Mouse (Mus musculus) embryo, embryonic 11.5 days (tissue): ENCODE results near the gene Rel.

ENCODE experiments used
- DNase-seq: peaks from one replicate; pipeline ENCODE4 v3.0.0-alpha.2; 2012; ENCODE audit warnings: low read depth, low spot score

Rel gene

GRCm38 (mm10) chr11:23746102-23746501 lies 24.7 kb downstream of the Rel start:
- DNase-seq = no peak

DNA sequence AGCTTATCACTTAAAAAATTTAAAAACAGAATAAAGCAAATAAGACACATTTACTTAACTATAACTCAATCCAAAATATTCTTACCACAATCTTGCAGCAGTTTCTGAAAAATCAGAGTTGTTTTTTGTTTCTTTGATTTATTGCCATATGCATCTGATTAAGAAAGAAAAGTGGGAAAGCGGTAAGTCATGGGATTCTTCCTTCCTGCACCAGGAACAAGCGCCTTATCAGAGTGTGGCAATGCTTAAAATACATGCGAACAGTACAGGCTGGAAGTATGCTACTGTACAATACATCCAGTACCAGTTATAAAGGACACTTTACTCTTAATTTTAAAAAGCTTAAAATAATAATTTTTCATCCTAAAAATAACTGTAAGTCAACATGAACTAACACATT lies 26.4 kb downstream of the Rel start:
- no peak for DNase-seq

- no peak for DNase-seq
Measured at GRCm38 (mm10) chr11:23741386-23741785, 29.4 kb downstream of the Rel start.

GRCm38 (mm10) chr11:23740895-23741294 lies 29.9 kb downstream of the Rel start:
- no peak for DNase-seq

DNA sequence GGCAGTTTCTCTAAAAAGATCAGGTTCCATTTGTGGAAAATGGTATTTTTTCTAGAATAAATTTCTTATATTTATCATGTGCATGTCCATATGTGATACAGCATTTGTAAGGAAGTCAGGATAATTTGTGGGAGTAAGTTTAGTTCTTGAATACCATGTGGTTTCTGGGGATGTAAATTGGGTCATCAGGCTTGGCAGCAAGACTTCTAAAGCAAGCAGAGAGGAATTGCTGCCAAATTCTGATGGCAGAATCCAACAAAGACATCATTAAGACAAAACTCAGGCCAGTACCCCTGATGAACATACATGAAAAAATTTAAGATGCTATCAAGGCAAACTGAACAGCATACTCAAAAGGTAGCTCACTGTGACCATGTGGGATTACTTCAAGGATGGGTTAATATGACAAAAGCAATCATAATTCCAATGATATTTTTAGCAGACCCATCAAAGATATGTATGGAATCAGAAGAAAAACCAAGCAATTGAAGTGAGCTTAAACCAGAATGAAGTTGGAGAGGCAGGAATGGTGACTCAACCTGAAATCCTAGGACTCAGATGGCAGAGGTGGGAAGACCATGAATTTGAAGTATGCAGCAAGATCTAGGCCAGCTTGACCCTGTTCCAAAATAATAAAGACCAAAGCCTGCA lies 34.8 kb downstream of the Rel start:
- DNase-seq = no peak

GRCm38 (mm10) chr11:23734749-23735286 lies 36.0 kb downstream of the Rel start:
- DNase-seq = no peak

GRCm38 (mm10) chr11:23732840-23733239 lies 37.9 kb downstream of the Rel start:
- DNase-seq = no peak

- no peak for DNase-seq
Measured at GRCm38 (mm10) chr11:23730120-23730519, 40.6 kb downstream of the Rel start.

- DNase-seq = no peak
Measured at GRCm38 (mm10) chr11:23728186-23728585, 42.6 kb downstream of the Rel start.

DNA sequence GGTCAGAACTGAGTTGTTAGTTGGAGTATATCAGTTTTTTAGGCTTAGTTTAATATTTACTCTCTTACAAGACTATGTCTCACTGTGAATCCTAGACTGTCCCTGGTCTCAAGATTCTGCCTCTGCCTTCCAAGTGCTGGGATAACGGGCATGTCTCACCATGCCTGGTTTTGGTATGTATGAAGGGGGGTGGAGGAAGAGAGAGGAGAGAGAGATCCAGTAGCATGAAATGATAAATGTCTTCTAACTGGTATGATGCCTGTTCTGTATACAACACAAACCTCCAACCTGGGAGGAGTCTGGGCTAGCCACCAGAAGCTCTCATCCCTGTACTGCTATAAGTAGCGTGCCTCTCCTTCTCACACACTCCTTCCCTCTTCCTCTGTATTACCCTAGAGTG lies 44.3 kb downstream of the Rel start:
- no peak for DNase-seq

GRCm38 (mm10) chr11:23725850-23726249 lies 44.9 kb downstream of the Rel start:
- no peak for DNase-seq

DNA sequence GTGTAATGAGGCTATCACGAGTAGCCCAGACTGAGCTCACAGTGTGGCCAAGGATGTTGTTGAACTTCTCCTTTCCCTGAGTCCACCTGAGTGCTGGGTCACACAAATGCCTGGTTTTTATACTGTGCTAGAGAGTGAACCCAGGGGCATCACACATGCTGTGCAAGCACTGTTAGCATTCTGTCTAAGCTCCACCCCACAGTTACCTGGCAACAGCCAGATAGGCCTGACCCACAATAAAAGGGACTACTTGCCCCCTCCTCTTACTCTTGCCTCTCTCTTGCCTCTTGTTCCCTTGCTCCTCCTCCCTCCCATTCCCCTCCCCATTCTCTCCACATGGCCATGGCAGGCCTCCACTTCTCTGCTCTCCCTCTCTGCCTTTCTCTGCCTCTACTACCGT lies 48.4 kb downstream of the Rel start:
- DNase-seq = no peak

DNA sequence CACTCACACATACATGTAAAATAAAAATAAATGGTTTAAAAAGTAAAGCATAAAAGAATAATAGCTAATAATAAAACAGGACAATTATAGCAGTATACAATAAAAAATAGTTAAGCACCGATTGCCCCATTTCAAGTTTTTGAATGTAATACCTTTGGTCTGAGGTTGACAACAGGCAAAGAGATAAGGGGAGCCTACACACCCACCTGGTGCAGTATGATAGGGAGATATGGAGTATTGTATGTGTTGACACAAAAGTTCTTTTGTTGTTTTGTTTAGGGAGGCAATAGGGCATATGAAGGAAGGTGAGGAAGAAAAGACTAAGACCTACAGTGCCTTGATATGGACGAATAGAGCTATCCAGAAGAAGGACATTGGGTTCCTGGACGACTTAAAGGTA lies 50.9 kb downstream of the Rel start:
- no peak for DNase-seq

DNA sequence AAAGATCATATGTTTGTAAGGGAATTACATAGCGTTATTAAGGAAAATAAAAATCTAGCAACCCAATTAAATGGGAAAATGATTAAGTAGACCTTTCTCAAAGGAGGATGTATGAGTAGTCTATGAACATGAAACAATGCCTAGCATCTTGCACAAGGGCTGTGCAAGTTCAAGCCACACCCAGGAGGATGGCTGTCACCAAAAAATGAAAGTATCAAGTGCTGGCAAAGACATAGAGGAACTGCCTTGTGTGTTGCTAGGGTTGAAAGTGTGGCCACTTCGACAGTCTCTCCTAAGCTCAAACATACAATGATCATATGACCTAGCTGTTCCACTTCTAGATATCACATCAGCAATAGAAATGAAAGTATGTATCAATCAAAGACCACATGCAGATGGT lies 51.9 kb downstream of the Rel start:
- DNase-seq = no peak

DNA sequence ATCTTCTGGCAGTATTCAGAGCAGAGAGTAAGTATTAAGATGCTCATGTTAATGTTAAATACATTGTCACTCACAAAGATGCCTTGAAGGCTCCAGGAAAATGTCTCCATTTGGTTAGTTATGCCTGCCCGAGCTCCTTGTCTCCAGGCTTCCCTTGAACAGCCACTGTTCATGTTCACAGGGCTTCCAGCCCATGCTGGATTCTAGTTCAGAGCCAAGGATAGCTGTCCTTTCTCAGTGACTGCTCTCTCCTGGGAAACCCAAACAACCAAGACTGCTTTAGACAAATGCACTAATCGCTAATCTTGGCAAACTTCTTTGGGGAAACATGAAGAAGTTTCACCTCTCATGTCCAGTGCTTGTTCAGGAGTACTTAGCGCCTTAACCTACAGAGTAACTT lies 58.5 kb downstream of the Rel start:
- DNase-seq = no peak

GRCm38 (mm10) chr11:23704604-23705294 lies 66.0 kb downstream of the Rel start:
- DNase-seq = no peak

GRCm38 (mm10) chr11:23701831-23702230 lies 68.9 kb downstream of the Rel start:
- DNase-seq = no peak

- no peak for DNase-seq
Measured at GRCm38 (mm10) chr11:23699414-23700095, 71.2 kb downstream of the Rel start.

DNA sequence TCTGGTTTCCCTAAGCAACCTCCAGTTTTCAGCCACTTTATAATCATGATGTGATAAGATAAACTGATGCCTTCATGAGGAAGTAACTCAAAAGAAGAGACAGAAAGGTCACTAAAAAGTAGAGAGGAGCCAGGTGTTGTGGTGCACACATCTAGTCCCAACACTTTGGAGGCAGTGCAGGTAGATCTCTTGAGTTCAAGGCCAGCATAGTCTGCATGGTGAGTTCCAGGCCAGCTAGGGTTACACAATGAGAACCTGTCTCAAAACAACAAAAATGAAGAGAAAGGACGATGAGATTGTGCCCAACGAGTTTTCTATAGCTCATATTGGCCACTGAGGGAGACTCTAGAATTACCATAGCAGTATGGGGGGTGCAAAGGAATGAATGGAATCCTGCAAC lies 72.2 kb downstream of the Rel start:
- no peak for DNase-seq

- no peak for DNase-seq
Measured at GRCm38 (mm10) chr11:23695847-23696246, 74.9 kb downstream of the Rel start.

- no peak for DNase-seq
Measured at GRCm38 (mm10) chr11:23693286-23693685, 77.5 kb downstream of the Rel start.

GRCm38 (mm10) chr11:23688060-23688459 lies 82.7 kb downstream of the Rel start:
- DNase-seq = no peak
